Mouse (Mus musculus): ENCODE measurements around the gene Olfr117.
"Not testable (repeated sequence)": the region's sequence is repeated elsewhere in the genome, so short reads cannot be mapped to it uniquely, and the experiment has no call there.

Olfr117 gene

GRCm38 (mm10) chr17:37663682-37664081 is at the start of gene Olfr117:
Gene Olfr117 (minus strand): TSS chr17:37663782.
- DNase-seq (ENCODE audit: low spot score) = no peak

GRCm38 (mm10) chr17:37696264-37696663 is 32.7 kb upstream of the Olfr117 start, which contains the start of gene Olfr119:
Gene Olfr119 (plus strand): TSS chr17:37696564.
- DNase-seq (ENCODE audit: low spot score) = not testable (repeated sequence)

GRCm38 (mm10) chr17:37666688-37667087 is 3.1 kb upstream of the Olfr117 start, which contains the start of gene Olfr118:
Gene Olfr118 (plus strand): TSS chr17:37666988.
- no peak for DNase-seq (ENCODE audit: low spot score)

GRCm38 (mm10) chr17:37627009-37627408 is 36.6 kb downstream of the Olfr117 start, which contains the start of the genes Olfr115 and Olfr116:
Gene Olfr115 (minus strand): TSS chr17:37627109.
Gene Olfr116 (minus strand): TSS chr17:37627199.
- no peak for DNase-seq (ENCODE audit: low spot score)
